Mouse (Mus musculus) liver, embryonic 14.5 days (tissue): ENCODE data around the gene Ptgs1. TPM values are rescaled to one million over a fixed set of nuclear protein-coding genes. Genes with fewer than 3 reads are reported as not detected.

Source experiments
- ATAC-seq: fragments of 200-750 bp; cut with Nextera tagmentation; 2 replicates; pipeline ENCODE4 v1.8.0; 2017; ENCODE audit warnings: moderate number of reproducible peaks, mild to moderate bottlenecking, moderate library complexity; ENCODE audit not compliant: insufficient read depth
- DNase-seq, 3 experiments: peaks; one replicate each; pipeline ENCODE4 v3.0.0-alpha.2; 2012 to 2013; ENCODE audit warnings: low read depth in 3 of 3, low spot score in 3 of 3
- H3K27ac ChIP-seq: fragments of 300-500 bp; sonication (generic); 2 replicates; pipeline ENCODE4 v1.5.1; 2014; ENCODE audit warnings: moderate library complexity, mild to moderate bottlenecking, control low read depth, inconsistent platforms
- H3K27me3 ChIP-seq: fragments of 300-500 bp; sonication (generic); 2 replicates; pipeline ENCODE4 v1.6.1; 2014; ENCODE audit warnings: mild to moderate bottlenecking, low read length, moderate library complexity; ENCODE audit not compliant: control insufficient read depth, insufficient read depth
- H3K36me3 ChIP-seq: fragments of 300-500 bp; sonication (generic); replicated peaks from 2 replicates; pipeline ENCODE4 v1.6.1; 2014; ENCODE audit warnings: low read depth; ENCODE audit not compliant: control insufficient read depth, insufficient read depth
- H3K4me1 ChIP-seq, 2 experiments: fragments of 200-500 bp in 1 of 2; fragments of 300-500 bp in 1 of 2; sonication (generic) in 1 of 2; replicated peaks; 2 replicates each; pipeline ENCODE4 v1.6.1; 2012 to 2014; ENCODE audit warnings: antibody characterized with exemption in 1 of 2, inconsistent platforms in 1 of 2, low read length in 1 of 2; ENCODE audit not compliant: control insufficient read depth in 2 of 2, insufficient read depth in 2 of 2
- H3K4me2 ChIP-seq: fragments of 300-500 bp; sonication (generic); 2 replicates; pipeline ENCODE4 v1.6.1; 2014; ENCODE audit warnings: low read depth, mild to moderate bottlenecking, control low read depth, moderate library complexity
- H3K4me3 ChIP-seq, 2 experiments: fragments of 200-500 bp in 1 of 2; fragments of 300-500 bp in 1 of 2; sonication (generic) in 1 of 2; 2 replicates each; pipeline ENCODE4 v1.5.1; 2012 to 2014; ENCODE audit warnings: low read depth in 2 of 2, low read length in 2 of 2, mild to moderate bottlenecking in 2 of 2, control low read depth in 1 of 2, inconsistent platforms in 1 of 2, moderate library complexity in 1 of 2; ENCODE audit not compliant: insufficient read depth in 1 of 2
- H3K9ac ChIP-seq: fragments of 300-500 bp; sonication (generic); replicated peaks from 2 replicates; pipeline ENCODE4 v1.6.1; 2014; ENCODE audit warnings: mild to moderate bottlenecking, control low read depth, moderate library complexity
- H3K9me3 ChIP-seq: fragments of 300-500 bp; sonication (generic); 2 replicates; pipeline ENCODE4 v1.6.1; 2016; ENCODE audit warnings: low read length, mixed read lengths; ENCODE audit not compliant: control insufficient read depth
- CTCF ChIP-seq: IDR thresholded peaks from 2 replicates; pipeline ENCODE4 v1.5.1; 2016; ENCODE audit warnings: antibody characterized with exemption, low read depth, control low read depth
- EP300 ChIP-seq: IDR thresholded peaks from 2 replicates; pipeline ENCODE4 v1.6.1; 2016; ENCODE audit warnings: antibody characterized with exemption, low read depth
- WGBS: fragments of 180-500 bp; shearing (Covaris S2); extraction: QIAGEN DNeasy Blood & Tissue Kit; methylation state at CpG from one replicate; pipeline ENCODE4 v1.1.7; 2014; ENCODE audit not compliant: insufficient replicate concordance; 5-methylcytosine and 5-hydroxymethylcytosine counted together
- polyA plus RNA-seq, 2 experiments: library from polyadenylated mRNA; depleted of rRNA in 1 of 2; stranded (reverse) in 1 of 2; unstranded in 1 of 2; fragments of >200 nt; fragmentation: Nextera tagmentation in 1 of 2; extraction: Ambion mirVana in 1 of 2; gene quantifications; 2 replicates each; pipeline versions ENCODE4 v1.2.1 to v1.2.3; 2012 to 2014

The Ptgs1 gene
- polyA plus RNA-seq, 2 experiments: 9.9 to 16.4 TPM

GRCm38 (mm10) chr2:36270186-36270585 lies 40.0 kb downstream of the Ptgs1 start:
- H3K27ac ChIP-seq: no peak overlapping the region
- H3K9ac ChIP-seq: no peak overlapping the region
- 37% methylated on average over 2 of the region's 2 CpGs for WGBS
- no peaks in the 10 kb centered on the region for H3K9me3 ChIP-seq
- H3K27me3 ChIP-seq: no peaks in the 10 kb centered on the region
- DNase-seq: no peak
- H3K4me2 ChIP-seq: no peak overlapping the region
- no peak overlapping the region for H3K4me3 ChIP-seq
- no peak for ATAC-seq
- no peaks in the 10 kb centered on the region; a peak in 2 of 4 replicates for H3K4me1 ChIP-seq
- H3K36me3 ChIP-seq: no peaks in the 10 kb centered on the region
- TF ChIP-seq EP300 (no peak), CTCF (no peak)

GRCm38 (mm10) chr2:36271085-36271484 lies 40.9 kb downstream of the Ptgs1 start:
- no peak for DNase-seq
- Histone ChIP-seq H3K27ac (no peak overlapping the region), H3K9me3 (no peaks in the 10 kb centered on the region)

GRCm38 (mm10) chr2:36272288-36272950 lies 42.2 kb downstream of the Ptgs1 start:
- WGBS: 21% methylated on average over 6 of the region's 6 CpGs
- ATAC-seq (no peak), DNase-seq (no peak)
- no peaks in the 10 kb centered on the region for H3K36me3 ChIP-seq
- no peak overlapping the region for H3K4me3 ChIP-seq
- TF ChIP-seq EP300: no peak
- H3K9me3 ChIP-seq: no peaks in the 10 kb centered on the region
- no peak overlapping the region for H3K9ac ChIP-seq
- no peaks in the 10 kb centered on the region; a peak in 2 of 4 replicates for H3K4me1 ChIP-seq
- no peak overlapping the region for H3K4me2 ChIP-seq
- no peak overlapping the region for H3K27ac ChIP-seq
- no peaks in the 10 kb centered on the region for H3K27me3 ChIP-seq

More at GRCm38 (mm10) chr2:36271085-36271484, 40.9 kb downstream of the Ptgs1 start:
- ATAC-seq: no peak
- no peaks in the 10 kb centered on the region for H3K36me3 ChIP-seq
- TF ChIP-seq EP300 (no peak), CTCF (no peak)
- no peaks in the 10 kb centered on the region for H3K27me3 ChIP-seq
- no peaks in the 10 kb centered on the region; a peak in 2 of 4 replicates for H3K4me1 ChIP-seq
- H3K9ac ChIP-seq: no peak overlapping the region
- no peak overlapping the region for H3K4me2 ChIP-seq
- no peak overlapping the region for H3K4me3 ChIP-seq
- WGBS: 36% methylated on average over 4 of the region's 4 CpGs

GRCm38 (mm10) chr2:36276454-36276853 lies 46.2 kb downstream of the Ptgs1 start:
- 24% methylated on average over 4 of the region's 4 CpGs for WGBS

GRCm38 (mm10) chr2:36278760-36279159 lies 48.5 kb downstream of the Ptgs1 start:
- ATAC-seq (no peak), DNase-seq (no peak)
- WGBS: 8% methylated on average over 3 of the region's 3 CpGs
- Histone ChIP-seq H3K4me3 (no peak overlapping the region), H3K9me3 (no peaks in the 10 kb centered on the region), H3K4me2 (no peak overlapping the region), H3K4me1 (no peaks in the 10 kb centered on the region), H3K27ac (no peak overlapping the region), H3K36me3 (no peaks in the 10 kb centered on the region), H3K27me3 (no peaks in the 10 kb centered on the region), H3K9ac (no peak overlapping the region)
- no peak for TF ChIP-seq CTCF

More at GRCm38 (mm10) chr2:36276454-36276853, 46.2 kb downstream of the Ptgs1 start:
- no peaks in the 10 kb centered on the region; a peak in 2 of 4 replicates for H3K4me1 ChIP-seq
- no peaks in the 10 kb centered on the region for H3K9me3 ChIP-seq
- H3K9ac ChIP-seq: no peak overlapping the region
- H3K36me3 ChIP-seq: no peaks in the 10 kb centered on the region
- no peak for ATAC-seq
- no peaks in the 10 kb centered on the region for H3K27me3 ChIP-seq
- TF ChIP-seq CTCF (peak; percentile 60), EP300 (no peak)
- peak; percentile 23 to 32 (median 24) for DNase-seq
- H3K4me3 ChIP-seq: no peak overlapping the region
- no peak overlapping the region for H3K27ac ChIP-seq
- no peak overlapping the region for H3K4me2 ChIP-seq
